Mouse (Mus musculus): ENCODE data around the gene Thg1l.

- TF ChIP-seq POLR2A (IDR thresholded peaks at IDR 0.05; ENCODE audit: borderline replicate concordance, extremely low read depth, insufficient read depth, insufficient read length, poor library complexity, severe bottlenecking) (no peak), CTCF (IDR thresholded peaks at IDR 0.05; ENCODE audit: borderline replicate concordance, extremely low read depth, insufficient read depth, insufficient read length) (no peak)
These were observed 19.2 kb upstream of the Thg1l start for GRCm38 (mm10) chr11:45974466-45974865.
